Mouse (Mus musculus) ES-Bruce4 (cell line): ENCODE results near the gene Igsf8. TPM values are rescaled to one million over a fixed set of nuclear protein-coding genes. Genes with fewer than 3 reads are reported as not detected.

Experiments
- H3K27ac ChIP-seq: 2 replicates; pipeline ENCODE4 v1.5.1; 2012; ENCODE audit warnings: low read length, inconsistent platforms; ENCODE audit not compliant: insufficient read depth
- H3K27me3 ChIP-seq: 2 replicates; pipeline ENCODE4 v1.6.1; 2012; ENCODE audit warnings: mild to moderate bottlenecking, low read length, inconsistent platforms; ENCODE audit not compliant: control insufficient read depth, poor library complexity, insufficient read depth, severe bottlenecking
- H3K36me3 ChIP-seq: 2 replicates; pipeline ENCODE4 v1.6.1; 2012; ENCODE audit warnings: inconsistent platforms, mild to moderate bottlenecking, low read length, moderate library complexity; ENCODE audit not compliant: control insufficient read depth, poor library complexity, insufficient read depth, severe bottlenecking
- H3K4me1 ChIP-seq: one replicate; pipeline ENCODE4 v1.8.1; 2011; ENCODE audit warnings: low read length; ENCODE audit not compliant: control insufficient read depth, insufficient read depth
- H3K4me3 ChIP-seq: 2 replicates; pipeline ENCODE4 v1.5.1; 2011; ENCODE audit warnings: low read depth, mild to moderate bottlenecking, low read length
- H3K9ac ChIP-seq: 2 replicates; pipeline ENCODE4 v1.6.1; 2012; ENCODE audit warnings: low read depth, mild to moderate bottlenecking, inconsistent platforms; ENCODE audit not compliant: poor library complexity, severe bottlenecking
- H3K9me3 ChIP-seq: replicated peaks from 2 replicates; pipeline ENCODE4 v1.6.1; 2012; ENCODE audit warnings: mild to moderate bottlenecking, low read length, inconsistent platforms; ENCODE audit not compliant: control insufficient read depth, poor library complexity, insufficient read depth, severe bottlenecking
- CTCF ChIP-seq: IDR thresholded peaks from one replicate; pipeline ENCODE4 v1.8.1; 2011; ENCODE audit warnings: low read depth, low read length
- EP300 ChIP-seq: IDR thresholded peaks from 2 replicates; pipeline ENCODE4 v1.6.1; 2011; ENCODE audit warnings: low read depth, low read length; ENCODE audit not compliant: insufficient read depth
- POLR2A ChIP-seq: IDR thresholded peaks from one replicate; pipeline ENCODE4 v1.8.1; 2011; ENCODE audit warnings: low read length; ENCODE audit not compliant: insufficient read depth
- polyA plus RNA-seq: library from polyadenylated mRNA; stranded (reverse); fragments of >200 nt; gene quantifications from 2 replicates; pipeline ENCODE4 v1.2.4, GENCODE M21; 2011; ENCODE audit warnings: low read depth; ENCODE audit not compliant: missing spikeins, insufficient read depth, insufficient read length

The Igsf8 gene
- polyA plus RNA-seq, 1 experiment: 35.4 TPM

GRCm38 (mm10) chr1:172271208-172271607, 9.8 kb downstream of the Igsf8 start:
- no peaks in the 10 kb centered on the region for H3K9me3 ChIP-seq
- H3K4me1 ChIP-seq: no peaks in the 10 kb centered on the region
- no peak overlapping the region for H3K9ac ChIP-seq
- no peaks in the 10 kb centered on the region for H3K27me3 ChIP-seq
- TF ChIP-seq EP300 (no peak), POLR2A (no peak), CTCF (no peak)
- H3K27ac ChIP-seq: no peak overlapping the region
- no peak overlapping the region for H3K4me3 ChIP-seq
- H3K36me3 ChIP-seq: no peaks in the 10 kb centered on the region

- Histone ChIP-seq H3K27me3 (no peaks in the 10 kb centered on the region), H3K4me3 (no peak overlapping the region), H3K9ac (no peak overlapping the region), H3K36me3 (no peaks in the 10 kb centered on the region), H3K27ac (no peak overlapping the region), H3K4me1 (no peaks in the 10 kb centered on the region), H3K9me3 (no peaks in the 10 kb centered on the region)
- TF ChIP-seq EP300 (no peak), POLR2A (no peak), CTCF (no peak)
Observed at GRCm38 (mm10) chr1:172271765-172272164, 10.3 kb downstream of the Igsf8 start.

- Histone ChIP-seq H3K9ac (no peak overlapping the region), H3K4me3 (no peak overlapping the region), H3K36me3 (no peaks in the 10 kb centered on the region), H3K4me1 (no peaks in the 10 kb centered on the region), H3K27ac (no peak overlapping the region), H3K9me3 (no peaks in the 10 kb centered on the region), H3K27me3 (no peaks in the 10 kb centered on the region)
- TF ChIP-seq POLR2A: no peak
- no peak for TF ChIP-seq EP300
- no peak for TF ChIP-seq CTCF
Observed at GRCm38 (mm10) chr1:172273386-172273785, 11.9 kb downstream of the Igsf8 start.

DNA sequence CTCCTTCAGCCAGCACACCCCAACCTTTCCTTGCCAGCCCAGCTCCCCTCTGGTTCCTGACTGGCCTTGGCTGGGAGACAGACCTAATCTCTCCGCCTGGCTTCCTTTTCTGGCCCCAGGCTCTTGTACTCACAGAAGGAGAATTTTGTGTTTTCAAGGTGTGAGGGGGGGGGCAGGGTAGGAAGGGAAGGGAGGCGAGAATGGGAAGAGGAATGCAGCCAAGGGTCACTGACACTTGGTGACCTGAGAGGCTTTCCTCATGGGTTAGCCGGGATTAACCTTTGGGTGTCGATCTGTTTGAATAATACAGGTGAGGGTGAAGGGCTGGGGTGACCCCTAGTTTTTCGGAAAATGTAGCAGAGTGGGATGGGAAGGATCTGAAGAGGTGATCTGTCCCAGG, 12.7 kb downstream of the Igsf8 start:
- H3K9ac ChIP-seq: no peak overlapping the region
- no peak overlapping the region for H3K4me3 ChIP-seq
- H3K27me3 ChIP-seq: no peaks in the 10 kb centered on the region
- TF ChIP-seq EP300: no peak
- no peak for TF ChIP-seq POLR2A
- no peak for TF ChIP-seq CTCF
- H3K9me3 ChIP-seq: no peaks in the 10 kb centered on the region
- H3K4me1 ChIP-seq: no peaks in the 10 kb centered on the region
- no peaks in the 10 kb centered on the region for H3K36me3 ChIP-seq
- H3K27ac ChIP-seq: no peak overlapping the region

- H3K4me1 ChIP-seq: no peaks in the 10 kb centered on the region
- H3K27ac ChIP-seq: no peak overlapping the region
- TF ChIP-seq CTCF (no peak), POLR2A (no peak), EP300 (no peak)
- no peak overlapping the region for H3K4me3 ChIP-seq
- H3K9me3 ChIP-seq: no peaks in the 10 kb centered on the region
- no peaks in the 10 kb centered on the region for H3K36me3 ChIP-seq
- H3K9ac ChIP-seq: no peak overlapping the region
- H3K27me3 ChIP-seq: no peaks in the 10 kb centered on the region
Observed at GRCm38 (mm10) chr1:172274547-172274946, 13.1 kb downstream of the Igsf8 start.

- no peaks in the 10 kb centered on the region for H3K4me1 ChIP-seq
- H3K9ac ChIP-seq: no peak overlapping the region
- no peaks in the 10 kb centered on the region for H3K27me3 ChIP-seq
- no peak overlapping the region for H3K4me3 ChIP-seq
- H3K9me3 ChIP-seq: no peaks in the 10 kb centered on the region
- H3K27ac ChIP-seq: no peak overlapping the region
- H3K36me3 ChIP-seq: no peaks in the 10 kb centered on the region
- TF ChIP-seq POLR2A: no peak
- TF ChIP-seq CTCF: no peak
- no peak for TF ChIP-seq EP300
Observed at GRCm38 (mm10) chr1:172277172-172277571, 15.7 kb downstream of the Igsf8 start.
